Mouse (Mus musculus) T-helper 2 cell (primary cell): ENCODE results near the gene Cavin4.

Experiments used
- in situ Hi-C: fragments of 300-600 bp; cut with MboI, MseI; formaldehyde crosslinking; loops from one replicate; pipeline ENCODE4 v1.15.1; 2025; ENCODE audit warnings: high pct_unique_total_duplicates

The Cavin4 gene

GRCm38 (mm10) chr4:48663271-48663670, at the start of gene Cavin4:
Gene Cavin4 (plus strand): TSS chr4:48663514.
- in situ Hi-C loops, result no loop called here

GRCm38 (mm10) chr4:48615483-48615882, 47.8 kb upstream of the Cavin4 start:
- in situ Hi-C loops, result no loop called here

- in situ Hi-C loops, result no loop called here
These were observed 46.1 kb upstream of the Cavin4 start for GRCm38 (mm10) chr4:48617201-48617600.

GRCm38 (mm10) chr4:48620121-48620520, 43.2 kb upstream of the Cavin4 start:
- in situ Hi-C loops, result no loop called here

- in situ Hi-C loops, result no loop called here
These were observed 41.1 kb upstream of the Cavin4 start for GRCm38 (mm10) chr4:48622246-48622645.

- in situ Hi-C loops, result no loop called here
These were observed 40.4 kb upstream of the Cavin4 start for GRCm38 (mm10) chr4:48622946-48623345.

- in situ Hi-C loops, result no loop called here
These were observed 38.4 kb upstream of the Cavin4 start for GRCm38 (mm10) chr4:48624961-48625360.

- in situ Hi-C loops, result no loop called here
These were observed 37.5 kb upstream of the Cavin4 start for GRCm38 (mm10) chr4:48625836-48626235.

GRCm38 (mm10) chr4:48629445-48629844, 33.9 kb upstream of the Cavin4 start:
- in situ Hi-C loops, result no loop called here

GRCm38 (mm10) chr4:48633529-48633928, 29.8 kb upstream of the Cavin4 start:
- in situ Hi-C loops, result no loop called here

- in situ Hi-C loops, result no loop called here
These were observed 29.3 kb upstream of the Cavin4 start for GRCm38 (mm10) chr4:48634058-48634457.

- in situ Hi-C loops, result no loop called here
These were observed 26.5 kb upstream of the Cavin4 start for GRCm38 (mm10) chr4:48636831-48637230.

GRCm38 (mm10) chr4:48638132-48638531, 25.2 kb upstream of the Cavin4 start:
- in situ Hi-C loops, result no loop called here

GRCm38 (mm10) chr4:48639503-48639902, 23.8 kb upstream of the Cavin4 start:
- in situ Hi-C loops, result no loop called here

- in situ Hi-C loops, result no loop called here
These were observed 19.5 kb upstream of the Cavin4 start for GRCm38 (mm10) chr4:48643801-48644200.

GRCm38 (mm10) chr4:48646143-48646542, 17.2 kb upstream of the Cavin4 start:
- in situ Hi-C loops, result no loop called here

- in situ Hi-C loops, result no loop called here
These were observed 12.5 kb upstream of the Cavin4 start for GRCm38 (mm10) chr4:48650617-48651360.

GRCm38 (mm10) chr4:48654118-48654517, 9.2 kb upstream of the Cavin4 start:
- in situ Hi-C loops, result no loop called here

GRCm38 (mm10) chr4:48656530-48656929, 6.8 kb upstream of the Cavin4 start:
- in situ Hi-C loops, result no loop called here

GRCm38 (mm10) chr4:48660144-48660543, 3.2 kb upstream of the Cavin4 start:
- in situ Hi-C loops, result no loop called here

GRCm38 (mm10) chr4:48660619-48661575, 2.4 kb upstream of the Cavin4 start:
- in situ Hi-C loops, result no loop called here

- in situ Hi-C loops, result no loop called here
These were observed 707 bp downstream of the Cavin4 start for GRCm38 (mm10) chr4:48664021-48664420.

GRCm38 (mm10) chr4:48667279-48667678, 4.0 kb downstream of the Cavin4 start:
- in situ Hi-C loops, result no loop called here
